Mouse (Mus musculus) MEL (cell line): ENCODE data around the gene Rac3. TPM values are rescaled to one million over a fixed set of nuclear protein-coding genes. Genes with fewer than 3 reads are reported as not detected.

Source experiments
- DNase-seq: peaks from one replicate; pipeline ENCODE4 v3.0.0; 2011; ENCODE audit warnings: low read depth, low spot score
- H3K27ac ChIP-seq: 2 replicates; pipeline ENCODE4 v1.5.1; 2012; ENCODE audit warnings: low read depth, mild to moderate bottlenecking, control low read depth, low read length, moderate library complexity; ENCODE audit not compliant: control insufficient read depth
- H3K27me3 ChIP-seq, 2 experiments: fragments of 150-350 bp in 1 of 2; sonication (generic) in 1 of 2; 2 replicates each; pipeline ENCODE4 v1.6.1; 2012; ENCODE audit warnings: low read length in 2 of 2, mild to moderate bottlenecking in 2 of 2, improper control_type of control experiment in 1 of 2, moderate library complexity in 1 of 2; ENCODE audit not compliant: insufficient read depth in 2 of 2, control insufficient read depth in 1 of 2
- H3K36me3 ChIP-seq, 2 experiments: 2 replicates each; pipeline ENCODE4 v1.6.1; 2012 to 2014; ENCODE audit warnings: low read length in 2 of 2, improper control_type of control experiment in 1 of 2, inconsistent platforms in 1 of 2, mild to moderate bottlenecking in 1 of 2; ENCODE audit not compliant: insufficient read depth in 2 of 2, control insufficient read depth in 1 of 2
- H3K4me1 ChIP-seq, 2 experiments: fragments of 150-350 bp in 1 of 2; sonication (generic) in 1 of 2; 2 replicates each; pipeline ENCODE4 v1.6.1; 2012; ENCODE audit warnings: low read length in 2 of 2, improper control_type of control experiment in 1 of 2, mild to moderate bottlenecking in 1 of 2; ENCODE audit not compliant: insufficient read depth in 2 of 2, control insufficient read depth in 1 of 2
- H3K4me3 ChIP-seq, 2 experiments: fragments of 150-350 bp in 1 of 2; sonication (generic) in 1 of 2; 2 replicates each; pipeline ENCODE4 v1.5.1; 2012; ENCODE audit warnings: low read depth in 2 of 2, low read length in 2 of 2, mild to moderate bottlenecking in 2 of 2, moderate library complexity in 2 of 2, control low read depth in 1 of 2, improper control_type of control experiment in 1 of 2; ENCODE audit not compliant: control insufficient read depth in 1 of 2, insufficient read depth in 1 of 2
- H3K79me2 ChIP-seq: 2 replicates; pipeline ENCODE4 v1.6.1; 2012; ENCODE audit warnings: mild to moderate bottlenecking, low read length, moderate library complexity; ENCODE audit not compliant: control insufficient read depth, poor library complexity, insufficient read depth
- H3K9ac ChIP-seq: 2 replicates; pipeline ENCODE4 v1.6.1; 2012; ENCODE audit warnings: low read depth, mild to moderate bottlenecking, control low read depth, low read length, moderate library complexity; ENCODE audit not compliant: control insufficient read depth, poor library complexity, severe bottlenecking
- H3K9me3 ChIP-seq: fragments of 150-350 bp; sonication (generic); replicated peaks from 2 replicates; pipeline ENCODE4 v1.6.1; 2012; ENCODE audit warnings: mild to moderate bottlenecking, low read length, improper control_type of control experiment, moderate library complexity; ENCODE audit not compliant: insufficient read depth
- CHD2 ChIP-seq: IDR thresholded peaks from 2 replicates; pipeline ENCODE4 v1.6.1; 2011; ENCODE audit warnings: low read length, improper control_type of control experiment
- E2F4 ChIP-seq: IDR thresholded peaks from 2 replicates; pipeline ENCODE4 v1.6.1; 2011; ENCODE audit warnings: low read depth, low read length, improper control_type of control experiment, borderline replicate concordance
- ELF1 ChIP-seq: IDR thresholded peaks from 2 replicates; pipeline ENCODE4 v1.6.1; 2014; ENCODE audit warnings: low read depth, mild to moderate bottlenecking, inconsistent platforms, low read length, improper control_type of control experiment, moderate library complexity
- ETS1 ChIP-seq: IDR thresholded peaks from 2 replicates; pipeline ENCODE4 v1.6.1; 2012; ENCODE audit warnings: low read depth, mild to moderate bottlenecking, inconsistent platforms, low read length, improper control_type of control experiment, moderate library complexity
- HCFC1 ChIP-seq: IDR thresholded peaks from 2 replicates; pipeline ENCODE4 v1.6.1; 2012; ENCODE audit warnings: low read depth, mild to moderate bottlenecking, inconsistent platforms, low read length, improper control_type of control experiment, moderate library complexity
- JUND ChIP-seq: IDR thresholded peaks from 2 replicates; pipeline ENCODE4 v1.6.1; 2011; ENCODE audit warnings: low read depth, mild to moderate bottlenecking, improper control_type of control experiment, low read length
- KAT2A ChIP-seq: conservative IDR thresholded peaks from 2 replicates; pipeline ENCODE4 v1.6.1; 2012; ENCODE audit warnings: low read depth, low read length, improper control_type of control experiment, inconsistent platforms
- MAFK ChIP-seq: IDR thresholded peaks from 2 replicates; pipeline ENCODE4 v1.6.1; 2011; ENCODE audit warnings: low read depth, mild to moderate bottlenecking, low read length, improper control_type of control experiment, borderline replicate concordance
- MAX ChIP-seq: IDR thresholded peaks from 2 replicates; pipeline ENCODE4 v1.6.1; 2011; ENCODE audit warnings: low read length, improper control_type of control experiment
- MXI1 ChIP-seq: IDR thresholded peaks from 2 replicates; pipeline ENCODE4 v1.6.1; 2011; ENCODE audit warnings: mild to moderate bottlenecking, low read depth, low read length, improper control_type of control experiment
- MYC ChIP-seq: IDR thresholded peaks from 2 replicates; pipeline ENCODE4 v1.6.1; 2011; ENCODE audit warnings: low read depth, mild to moderate bottlenecking, low read length, improper control_type of control experiment, moderate library complexity
- NELFE ChIP-seq: IDR thresholded peaks from 2 replicates; pipeline ENCODE4 v1.6.1; 2011; ENCODE audit warnings: low read depth, low read length, improper control_type of control experiment
- NRF1 ChIP-seq: IDR thresholded peaks from 2 replicates; pipeline ENCODE4 v1.6.1; 2014; ENCODE audit warnings: low read depth, mild to moderate bottlenecking, inconsistent platforms, low read length, improper control_type of control experiment, moderate library complexity; ENCODE audit not compliant: poor library complexity, insufficient read depth, severe bottlenecking
- POLR2A ChIP-seq, 2 experiments: IDR thresholded peaks; 2 replicates each; pipeline ENCODE4 v1.6.1; 2011 to 2012; ENCODE audit warnings: low read length in 2 of 2, mild to moderate bottlenecking in 2 of 2, control low read depth in 1 of 2, improper control_type of control experiment in 1 of 2, low read depth in 1 of 2, moderate library complexity in 1 of 2; ENCODE audit not compliant: control insufficient read depth in 1 of 2, insufficient read depth in 1 of 2, poor library complexity in 1 of 2
- POLR2AphosphoS2 ChIP-seq: IDR thresholded peaks from 2 replicates; pipeline ENCODE4 v1.6.1; 2011; ENCODE audit warnings: low read length, improper control_type of control experiment
- SIN3A ChIP-seq: IDR thresholded peaks from 2 replicates; pipeline ENCODE4 v1.6.1; 2012; ENCODE audit warnings: low read length, improper control_type of control experiment, inconsistent platforms
- SMC3 ChIP-seq: IDR thresholded peaks from 2 replicates; pipeline ENCODE4 v1.6.1; 2011; ENCODE audit warnings: low read depth, low read length, improper control_type of control experiment
- TBP ChIP-seq: IDR thresholded peaks from 2 replicates; pipeline ENCODE4 v1.8.0; 2011; ENCODE audit warnings: low read depth, low read length, improper control_type of control experiment
- TCF12 ChIP-seq: IDR thresholded peaks from 2 replicates; pipeline ENCODE4 v1.6.1; 2014; ENCODE audit warnings: low read depth, mild to moderate bottlenecking, inconsistent platforms, low read length, improper control_type of control experiment, moderate library complexity
- UBTF ChIP-seq: IDR thresholded peaks from 2 replicates; pipeline ENCODE4 v1.6.1; 2012; ENCODE audit warnings: low read depth, mild to moderate bottlenecking, inconsistent platforms, low read length, improper control_type of control experiment, moderate library complexity, borderline replicate concordance; ENCODE audit not compliant: insufficient read depth
- USF1 ChIP-seq: IDR thresholded peaks from 2 replicates; pipeline ENCODE4 v1.6.1; 2014; ENCODE audit warnings: low read depth, mild to moderate bottlenecking, inconsistent platforms, low read length, improper control_type of control experiment, moderate library complexity
- ZMIZ1 ChIP-seq: IDR thresholded peaks from 2 replicates; pipeline ENCODE4 v1.6.1; 2012; ENCODE audit warnings: low read depth, mild to moderate bottlenecking, inconsistent platforms, low read length, improper control_type of control experiment, moderate library complexity
- polyA plus RNA-seq, 2 experiments: library from polyadenylated mRNA; stranded (reverse) in 1 of 2; unstranded in 1 of 2; fragments of >175 nt in 1 of 2; fragments of >200 nt in 1 of 2; gene quantifications; 2 replicates each; pipeline versions ENCODE4 v1.2.1 to v1.2.4; 2012; ENCODE audit warnings: low replicate concordance in 2 of 2, low read depth in 1 of 2; ENCODE audit not compliant: insufficient read length in 2 of 2, insufficient read depth in 1 of 2, missing spikeins in 1 of 2
- total RNA-seq: library from RNA; depleted of rRNA; stranded (reverse); fragments of 300-350 nt; gene quantifications from 2 replicates; pipeline ENCODE4 v1.2.3, GENCODE M21; 2012

The Rac3 gene
- total and polyA plus RNA-seq, 3 experiments: 12.0 to 13.1 TPM; not detected in 1

GRCm38 (mm10) chr11:120713580-120714518 lies 7.4 kb upstream of the Rac3 start, which contains the start of the genes Cenpx and Lrrc45:
TSS of gene Cenpx (minus strand) at chr11:120713738.
TSS of gene Lrrc45 (plus strand) at chr11:120713925.
- Histone ChIP-seq H3K27me3 (no peaks in the 10 kb centered on the region), H3K36me3 (peaks cover 0 to 2% of the 10 kb centered on the region in 2 experiments; a peak in 1 of 4 replicates), H3K4me3 (peak within 1 kb of the TSS; percentile 73), H3K9ac (peak within 1 kb of the TSS; percentile 81), H3K4me1 (peaks cover 0 to 8% of the 10 kb centered on the region in 2 experiments; a peak in 3 of 4 replicates), H3K9me3 (no peaks in the 10 kb centered on the region), H3K79me2 (peaks cover 17% of the 10 kb centered on the region), H3K27ac (peak within 1 kb of the TSS; percentile 53)
- DNase-seq: peak; percentile 100
- TF ChIP-seq POLR2AphosphoS2 (no peak; the same call in 1 of the 2 replicates), NRF1 (peak; percentile 43; the same call in 1 of the 2 replicates), ELF1 (peak; percentile 98), MAFK (no peak), UBTF (0 out of 2 replicates have a peak, but pooled peaks have one; percentile 38), MAX (peak; percentile 84), JUND (no peak), USF1 (peak; percentile 60), SIN3A (peak; percentile 97), NELFE (peak; percentile 86), E2F4 (peak; percentile 94), TBP (peak; percentile 87), MXI1 (peak; percentile 80), POLR2A (IDR thresholded peaks at IDR 0.05; ENCODE audit: control insufficient read depth in 1 of 2, insufficient read depth in 1 of 2, low read depth in 1 of 2, low read length in 2 of 2, poor library complexity in 1 of 2) (peak; percentile 92 to 97), ZMIZ1 (peak; percentile 83), TCF12 (peak; percentile 18; the same call in 1 of the 2 replicates), MYC (peak; percentile 83; the same call in 1 of the 2 replicates), ETS1 (no peak), KAT2A (peak; percentile 95), SMC3 (no peak), HCFC1 (peak; percentile 99), CHD2 (peak; percentile 78)
